Mouse (Mus musculus): ENCODE data around the gene Whrn.

Gene Whrn

GRCm38 (mm10) chr4:63493351-63494121 lies 2.3 kb downstream of the Whrn start:
- peak; percentile 43 for DNase-seq (ENCODE audit: low spot score)

GRCm38 (mm10) chr4:63491521-63491920 lies 4.3 kb downstream of the Whrn start:
- no peak for DNase-seq (ENCODE audit: low spot score)

DNA sequence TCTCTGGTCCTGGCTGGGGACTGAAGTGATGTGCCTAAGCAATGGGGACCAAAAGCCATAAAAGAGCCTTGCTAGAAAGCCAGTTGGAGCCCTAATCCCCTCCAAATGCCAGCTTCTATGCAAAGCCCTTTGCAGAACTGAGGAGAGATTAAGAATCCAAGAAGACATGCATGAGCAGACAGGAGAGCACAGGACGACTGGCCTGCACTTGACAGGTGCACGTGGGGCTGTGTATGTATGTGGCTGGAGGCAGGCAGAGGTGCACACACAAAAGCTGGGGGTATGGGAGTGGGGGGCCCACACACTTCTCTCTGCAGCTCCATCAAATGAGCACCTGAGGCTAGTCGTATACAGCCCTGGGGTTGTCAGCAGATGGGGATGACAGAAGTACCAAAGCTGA lies 5.6 kb downstream of the Whrn start:
- no peak for DNase-seq (ENCODE audit: low spot score)

DNA sequence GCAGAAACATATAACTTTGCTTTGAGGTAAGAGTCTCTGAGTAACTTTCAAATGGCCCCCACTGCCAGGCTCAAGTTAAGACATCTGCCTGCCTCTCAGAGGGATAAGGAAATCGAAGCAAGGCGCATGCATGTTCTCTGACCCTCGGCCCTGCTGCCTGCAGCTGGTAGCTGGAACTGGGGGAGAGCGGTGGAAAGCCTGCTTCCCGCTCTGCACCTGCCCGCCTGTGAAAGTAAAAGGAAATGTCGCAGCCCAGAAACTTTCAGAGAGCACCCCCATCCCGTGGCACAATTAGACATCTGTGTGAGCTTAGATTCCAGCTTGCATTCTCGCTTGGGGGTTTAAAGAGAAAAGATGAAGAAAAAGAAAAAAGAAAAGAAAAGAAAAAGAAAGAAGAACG lies 6.1 kb downstream of the Whrn start:
- DNase-seq (ENCODE audit: low spot score) = no peak

DNA sequence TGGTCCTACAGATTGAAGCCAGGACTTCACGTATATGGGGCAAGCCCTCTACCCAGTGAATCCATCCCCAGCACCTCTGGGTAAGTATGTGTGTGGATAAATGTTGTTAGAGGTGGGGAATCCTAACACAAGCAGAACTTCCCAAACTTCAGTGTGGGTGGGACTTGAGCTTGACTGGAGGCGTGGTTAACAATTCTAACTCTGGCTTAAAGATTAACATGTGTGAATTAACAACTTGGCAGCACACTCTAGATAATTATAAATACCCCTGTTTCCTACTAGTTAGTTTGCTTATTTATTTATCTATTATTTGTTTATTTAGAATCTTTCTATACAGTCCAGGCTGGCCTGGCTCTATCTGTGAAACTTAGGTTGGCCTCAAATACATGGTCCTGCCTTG lies 7.9 kb downstream of the Whrn start:
- DNase-seq (ENCODE audit: low spot score) = no peak

DNA sequence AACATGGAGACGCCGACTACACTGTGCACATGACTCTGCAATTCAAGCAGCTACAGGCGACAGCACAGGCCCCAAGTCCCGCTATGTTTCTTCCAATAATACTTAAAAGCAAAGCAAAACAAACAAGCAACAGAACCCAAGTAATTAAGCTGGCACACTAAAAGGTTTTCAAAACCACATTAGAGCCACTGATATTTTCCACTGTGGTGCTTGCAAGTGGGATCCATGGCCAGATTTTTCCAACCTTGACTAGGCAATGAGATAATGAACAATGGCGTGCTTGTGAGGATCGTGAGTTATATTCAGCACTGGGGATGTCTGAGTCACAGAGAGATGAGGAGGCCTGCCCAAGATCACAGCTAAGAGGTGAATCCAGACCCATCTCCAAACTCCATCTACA lies 8.5 kb downstream of the Whrn start:
- no peak for DNase-seq (ENCODE audit: low spot score)

DNA sequence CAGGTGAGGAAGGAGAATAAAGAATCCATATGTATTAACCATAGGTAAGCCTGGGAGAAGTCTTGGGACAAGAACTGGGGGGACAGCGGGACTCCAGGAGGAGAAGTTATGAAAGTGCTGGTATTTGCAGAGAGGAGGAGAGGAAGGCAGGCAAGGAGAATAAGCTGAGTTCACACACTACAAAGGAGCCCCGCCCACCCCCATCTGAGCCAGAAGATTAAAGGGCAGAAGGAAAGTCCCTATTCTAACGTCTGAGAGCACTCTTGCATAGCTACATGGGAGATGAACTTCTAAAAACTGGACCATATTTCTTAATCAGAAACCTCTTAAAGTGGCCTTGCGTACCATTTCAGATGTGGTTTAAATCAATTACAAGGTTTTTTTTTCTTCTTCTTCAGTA lies 9.3 kb downstream of the Whrn start:
- no peak for DNase-seq (ENCODE audit: low spot score)

DNA sequence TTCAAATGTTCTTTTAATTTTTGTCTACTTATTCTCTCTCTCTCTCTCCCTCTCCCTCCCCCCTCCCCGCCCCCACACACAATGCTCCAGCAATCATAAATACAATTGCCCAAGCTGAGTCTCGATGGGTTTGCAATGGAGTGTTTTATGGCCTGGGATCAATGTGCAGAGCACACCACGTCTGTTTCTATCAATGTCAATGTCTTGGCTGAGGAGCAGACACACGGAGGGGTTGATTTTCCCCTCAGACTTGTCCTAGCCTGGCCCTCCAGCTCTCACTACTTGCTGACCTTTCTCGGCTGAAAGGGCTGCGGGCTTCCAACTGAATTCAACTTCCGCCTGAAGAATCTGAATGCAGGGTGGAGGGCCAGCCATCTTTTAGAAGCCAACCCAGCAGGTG lies 12.1 kb downstream of the Whrn start:
- no peak for DNase-seq (ENCODE audit: low spot score)

GRCm38 (mm10) chr4:63480845-63481167 lies 15.0 kb downstream of the Whrn start:
- no peak for DNase-seq (ENCODE audit: low spot score)

DNA sequence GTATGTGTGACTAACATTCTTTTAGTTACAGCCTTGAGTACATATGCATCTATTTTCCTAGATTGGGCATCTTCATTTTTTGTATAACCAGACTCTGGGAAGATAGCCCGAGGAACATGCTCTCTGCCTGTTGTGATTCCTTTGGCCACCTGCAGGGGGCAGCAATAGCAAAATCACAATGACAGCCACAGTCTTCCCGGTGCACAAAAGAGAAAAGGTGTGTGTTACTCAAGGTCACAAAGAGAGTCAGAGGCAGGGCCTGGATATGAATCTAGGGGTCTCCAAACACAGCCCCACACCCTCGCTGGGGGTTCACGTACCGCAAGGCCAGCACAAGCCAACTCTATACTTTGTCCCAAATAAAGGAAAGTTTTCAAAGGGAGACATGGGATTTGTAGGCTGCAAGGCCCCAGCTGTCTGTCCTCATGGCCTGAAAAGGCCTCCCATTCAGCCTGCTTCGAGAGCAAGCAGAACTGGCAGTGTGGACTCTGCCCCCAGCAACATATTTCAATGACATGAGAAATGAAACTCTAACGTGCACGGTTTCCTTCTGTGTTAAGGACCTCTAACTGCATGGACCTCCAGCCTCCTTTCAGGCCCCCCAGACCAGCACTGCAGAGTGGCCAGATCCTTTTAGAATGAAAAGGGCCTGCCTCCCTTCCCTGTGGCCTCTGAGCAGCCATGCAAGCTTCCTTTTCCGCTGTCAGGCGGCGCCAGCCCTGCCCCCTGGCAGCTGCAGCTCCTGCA lies 15.5 kb downstream of the Whrn start:
- peak; percentile 75 for DNase-seq (ENCODE audit: low spot score)

- no peak for DNase-seq (ENCODE audit: low spot score)
These were observed 17.8 kb downstream of the Whrn start for GRCm38 (mm10) chr4:63478036-63478435.

DNA sequence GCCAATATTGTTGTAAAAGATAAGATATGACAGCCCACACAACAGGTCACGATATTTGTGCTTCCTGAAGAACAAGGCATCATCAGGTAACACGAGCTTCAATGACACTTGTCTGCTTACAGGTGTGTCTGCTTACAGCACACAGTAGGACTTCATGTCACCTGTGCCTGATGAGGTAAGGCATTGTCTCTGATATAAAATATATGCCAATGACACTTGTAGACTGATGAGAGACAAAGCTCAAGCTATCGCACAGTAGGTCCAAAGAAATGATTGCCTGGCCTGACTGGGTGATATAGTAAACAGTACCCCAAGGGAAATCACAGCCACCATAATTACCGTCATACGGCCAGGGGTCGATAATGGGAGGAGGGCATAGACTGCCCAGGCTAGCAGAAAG lies 18.9 kb downstream of the Whrn start:
- no peak for DNase-seq (ENCODE audit: low spot score)

GRCm38 (mm10) chr4:63475208-63475607 lies 20.6 kb downstream of the Whrn start:
- no peak for DNase-seq (ENCODE audit: low spot score)

DNA sequence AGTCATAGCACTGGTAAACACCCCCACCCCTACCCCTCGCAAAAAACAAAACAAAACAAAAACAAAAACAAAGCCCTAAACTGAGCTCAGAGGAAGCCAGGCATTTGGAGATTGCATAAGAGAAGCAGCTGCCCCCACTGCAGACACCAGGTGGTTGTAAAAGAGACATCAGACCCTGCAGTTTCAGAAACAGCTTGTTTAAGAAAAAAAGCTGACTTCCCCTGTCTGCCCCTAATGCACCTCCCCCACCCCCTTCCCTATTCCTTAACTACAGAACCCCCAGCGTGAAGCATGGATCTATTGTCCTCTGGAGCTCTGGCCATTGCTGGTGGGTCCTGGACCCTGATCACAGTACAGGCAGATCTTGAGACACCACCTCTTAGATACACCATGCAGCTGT lies 21.4 kb downstream of the Whrn start:
- DNase-seq (ENCODE audit: low spot score) = peak; percentile 19

DNA sequence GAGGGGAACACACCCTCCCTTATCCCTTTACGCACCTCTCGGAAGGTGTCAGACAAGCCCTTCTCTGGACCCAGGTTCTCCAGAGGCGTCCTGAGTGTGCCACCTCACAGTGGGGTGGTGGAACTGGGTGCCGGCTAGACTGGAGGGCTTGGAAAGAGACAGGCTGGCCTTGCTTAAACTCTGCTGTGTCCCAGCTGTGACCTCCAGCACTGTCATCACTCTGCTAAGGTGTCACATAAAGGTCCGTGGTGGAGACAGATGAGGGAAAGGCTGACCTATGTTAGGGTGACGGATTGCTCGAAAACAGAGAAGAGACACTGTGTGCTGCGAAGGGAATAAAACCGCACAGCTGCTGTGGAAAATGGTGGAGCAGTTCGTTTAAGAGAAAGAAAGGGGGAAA lies 28.5 kb downstream of the Whrn start:
- DNase-seq (ENCODE audit: low spot score) = peak; percentile 52

- no peak for DNase-seq (ENCODE audit: low spot score)
These were observed 29.6 kb downstream of the Whrn start for GRCm38 (mm10) chr4:63466192-63466591.

- no peak for DNase-seq (ENCODE audit: low spot score)
These were observed 34.8 kb downstream of the Whrn start for GRCm38 (mm10) chr4:63460876-63461525.

- peak; percentile 58 for DNase-seq (ENCODE audit: low spot score)
These were observed 36.5 kb downstream of the Whrn start for GRCm38 (mm10) chr4:63459141-63459789.

DNA sequence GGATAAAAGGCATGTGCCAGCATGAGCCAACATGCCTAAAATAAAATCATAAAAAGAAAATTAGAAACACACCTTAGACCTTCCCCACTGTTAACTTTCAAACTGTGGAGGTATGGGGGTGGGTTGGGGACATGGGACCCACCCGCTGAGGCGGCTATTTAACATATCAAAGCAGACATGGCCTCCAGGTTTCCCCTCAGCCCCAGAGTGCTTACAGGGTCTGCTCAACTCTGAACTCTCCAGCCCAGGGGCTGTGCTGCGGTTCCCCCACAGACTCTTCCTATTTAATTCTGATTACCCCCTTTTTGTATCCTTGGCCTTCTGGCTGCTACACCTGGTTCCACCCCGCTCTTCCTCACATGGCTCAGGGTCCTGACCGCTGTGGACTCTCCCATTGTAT lies 39.2 kb downstream of the Whrn start:
- DNase-seq (ENCODE audit: low spot score) = no peak

GRCm38 (mm10) chr4:63453939-63454513 lies 41.8 kb downstream of the Whrn start:
- DNase-seq (ENCODE audit: low spot score) = no peak

GRCm38 (mm10) chr4:63452555-63452954 lies 43.2 kb downstream of the Whrn start:
- no peak for DNase-seq (ENCODE audit: low spot score)

DNA sequence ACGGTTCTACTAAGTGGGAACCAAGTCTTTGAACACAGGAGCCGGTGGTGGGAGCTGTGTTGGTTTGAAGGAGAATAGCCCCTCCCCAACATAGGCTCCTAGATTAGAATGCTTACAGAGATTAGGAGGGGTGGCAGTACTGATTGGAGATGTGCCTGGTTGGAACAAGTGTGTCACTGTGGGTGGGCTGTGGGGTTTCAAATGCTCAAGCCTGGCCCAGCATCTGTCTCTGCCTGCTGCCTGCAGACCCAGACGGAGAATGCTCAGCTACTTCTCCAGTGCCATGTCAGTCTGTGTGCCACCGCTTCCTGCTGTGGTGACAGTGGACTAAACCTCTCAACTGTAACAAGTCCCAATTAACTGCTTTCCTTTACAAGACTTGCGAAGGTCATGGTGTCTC lies 45.2 kb downstream of the Whrn start:
- no peak for DNase-seq (ENCODE audit: low spot score)
